Mouse (Mus musculus) heart, embryonic 13.5 days (tissue): Measurements from ENCODE around the gene Ninj2. TPM values are rescaled to one million over a fixed set of nuclear protein-coding genes. Genes with fewer than 3 reads are reported as not detected.

Source experiments
- ATAC-seq: fragments of 200-750 bp; cut with Nextera tagmentation; 2 replicates; pipeline ENCODE4 v1.8.0; 2017; ENCODE audit warnings: moderate TSS enrichment; ENCODE audit not compliant: insufficient number of reproducible peaks, low FRiP score, low TSS enrichment; ENCODE audit errors: extremely low read depth
- H3K27ac ChIP-seq: fragments of 300-500 bp; sonication (generic); replicated peaks from 2 replicates; pipeline ENCODE4 v1.5.1; 2015; ENCODE audit warnings: moderate library complexity, mild to moderate bottlenecking, inconsistent platforms
- H3K27me3 ChIP-seq: fragments of 300-500 bp; sonication (generic); replicated peaks from 2 replicates; pipeline ENCODE4 v1.6.1; 2015; ENCODE audit warnings: mild to moderate bottlenecking, inconsistent platforms
- H3K36me3 ChIP-seq: fragments of 300-500 bp; sonication (generic); 2 replicates; pipeline ENCODE4 v1.6.1; 2015; ENCODE audit warnings: mild to moderate bottlenecking, inconsistent platforms
- H3K4me1 ChIP-seq: fragments of 300-500 bp; sonication (generic); 2 replicates; pipeline ENCODE4 v1.6.1; 2015; ENCODE audit warnings: inconsistent platforms
- H3K4me2 ChIP-seq: fragments of 300-500 bp; sonication (generic); 2 replicates; pipeline ENCODE4 v1.6.1; 2015; ENCODE audit warnings: inconsistent platforms, mild to moderate bottlenecking, moderate library complexity
- H3K4me3 ChIP-seq: fragments of 300-500 bp; sonication (generic); 2 replicates; pipeline ENCODE4 v1.5.1; 2015; ENCODE audit warnings: moderate library complexity, mild to moderate bottlenecking, inconsistent platforms
- H3K9ac ChIP-seq: fragments of 300-500 bp; sonication (generic); 2 replicates; pipeline ENCODE4 v1.6.1; 2015; ENCODE audit warnings: inconsistent platforms, mild to moderate bottlenecking, moderate library complexity
- H3K9me3 ChIP-seq: fragments of 300-500 bp; sonication (generic); 2 replicates; pipeline ENCODE4 v1.6.1; 2016; ENCODE audit warnings: inconsistent platforms
- WGBS: fragments of 180-500 bp; shearing (Covaris S2); methylation state at CpG from one replicate; pipeline ENCODE4 v1.1.7; 2015; ENCODE audit warnings: mixed read lengths; 5-methylcytosine and 5-hydroxymethylcytosine counted together
- polyA plus RNA-seq: library from polyadenylated mRNA; unstranded; fragments of >200 nt; fragmentation: Nextera tagmentation; extraction: Ambion mirVana; gene quantifications from 2 replicates; pipeline ENCODE4 v1.2.1, GENCODE M21; 2015

Gene Ninj2
- polyA plus RNA-seq, 1 experiment from 2014 or later = not detected

GRCm38 (mm10) chr6:120179756-120180206, 86.6 kb downstream of the Ninj2 start:
- H3K36me3 ChIP-seq = no peaks in the 10 kb centered on the region
- WGBS = 41% methylated on average over 7 of the region's 8 CpGs
- no peak overlapping the region for H3K9ac ChIP-seq
- H3K4me1 ChIP-seq = peaks cover 60% of the 10 kb centered on the region
- peak overlapping the region; percentile 25 for H3K27ac ChIP-seq
- no peak for ATAC-seq
- no peaks in the 10 kb centered on the region for H3K27me3 ChIP-seq
- no peak overlapping the region for H3K4me3 ChIP-seq
- no peaks in the 10 kb centered on the region for H3K9me3 ChIP-seq
- no peak overlapping the region for H3K4me2 ChIP-seq

GRCm38 (mm10) chr6:120180492-120180891, 87.3 kb downstream of the Ninj2 start:
- H3K36me3 ChIP-seq = no peaks in the 10 kb centered on the region
- no peak overlapping the region for H3K9ac ChIP-seq
- WGBS = 75% methylated on average over 4 of the region's 4 CpGs
- no peaks in the 10 kb centered on the region for H3K9me3 ChIP-seq
- no peak overlapping the region for H3K4me3 ChIP-seq
- peaks cover 55% of the 10 kb centered on the region for H3K4me1 ChIP-seq
- ATAC-seq = no peak
- no peaks in the 10 kb centered on the region for H3K27me3 ChIP-seq
- peak overlapping the region; percentile 25 for H3K27ac ChIP-seq
- H3K4me2 ChIP-seq = no peak overlapping the region

- H3K27ac ChIP-seq = peak overlapping the region; percentile 41; the same call in 1 of the 2 replicates
- peak; percentile 45; the same call in 1 of the 2 replicates for ATAC-seq
- H3K36me3 ChIP-seq = no peaks in the 10 kb centered on the region
- no peak overlapping the region for H3K9ac ChIP-seq
- H3K27me3 ChIP-seq = no peaks in the 10 kb centered on the region
- H3K9me3 ChIP-seq = no peaks in the 10 kb centered on the region
- no peak overlapping the region for H3K4me2 ChIP-seq
- H3K4me3 ChIP-seq = no peak overlapping the region
- 49% methylated on average over 5 of the region's 5 CpGs for WGBS
- H3K4me1 ChIP-seq = peaks cover 58% of the 10 kb centered on the region
Observed at GRCm38 (mm10) chr6:120182160-120182559, 89.0 kb downstream of the Ninj2 start.

GRCm38 (mm10) chr6:120183771-120184170, 90.6 kb downstream of the Ninj2 start:
- H3K9ac ChIP-seq = no peak overlapping the region
- WGBS = 67% methylated on average over 4 of the region's 4 CpGs
- ATAC-seq = no peak
- no peaks in the 10 kb centered on the region for H3K27me3 ChIP-seq
- H3K36me3 ChIP-seq = no peaks in the 10 kb centered on the region
- H3K9me3 ChIP-seq = no peaks in the 10 kb centered on the region
- H3K4me1 ChIP-seq = peaks cover 67% of the 10 kb centered on the region
- H3K4me3 ChIP-seq = no peak overlapping the region
- peak overlapping the region; percentile 20; the same call in 1 of the 2 replicates for H3K27ac ChIP-seq
- H3K4me2 ChIP-seq = no peak overlapping the region

- H3K9ac ChIP-seq = 0 out of 2 replicates have a peak overlapping the region, but pooled peaks have one; percentile 21
- peaks cover 59% of the 10 kb centered on the region for H3K4me1 ChIP-seq
- no peaks in the 10 kb centered on the region for H3K27me3 ChIP-seq
- no peak overlapping the region for H3K4me2 ChIP-seq
- peak overlapping the region; percentile 55 for H3K27ac ChIP-seq
- 83% methylated on average over 12 of the region's 12 CpGs for WGBS
- no peaks in the 10 kb centered on the region for H3K9me3 ChIP-seq
- no peak for ATAC-seq
- H3K36me3 ChIP-seq = no peaks in the 10 kb centered on the region
- H3K4me3 ChIP-seq = no peak overlapping the region
Observed at GRCm38 (mm10) chr6:120185012-120185730, 92.0 kb downstream of the Ninj2 start.

GRCm38 (mm10) chr6:120185756-120186155, 92.6 kb downstream of the Ninj2 start:
- no peak overlapping the region for H3K4me2 ChIP-seq
- H3K27me3 ChIP-seq = no peaks in the 10 kb centered on the region
- no peaks in the 10 kb centered on the region for H3K36me3 ChIP-seq
- H3K4me3 ChIP-seq = no peak overlapping the region
- 47% methylated on average over 7 of the region's 7 CpGs for WGBS
- H3K4me1 ChIP-seq = peaks cover 59% of the 10 kb centered on the region
- H3K9me3 ChIP-seq = no peaks in the 10 kb centered on the region
- peak overlapping the region; percentile 55 for H3K27ac ChIP-seq
- 0 out of 2 replicates have a peak overlapping the region, but pooled peaks have one; percentile 21 for H3K9ac ChIP-seq
- no peak for ATAC-seq

GRCm38 (mm10) chr6:120186594-120186993, 93.4 kb downstream of the Ninj2 start:
- no peak overlapping the region for H3K27ac ChIP-seq

GRCm38 (mm10) chr6:120187587-120188176, 94.5 kb downstream of the Ninj2 start:
- no peak for ATAC-seq
- Histone ChIP-seq H3K27me3 (no peaks in the 10 kb centered on the region), H3K27ac (no peak overlapping the region), H3K9me3 (no peaks in the 10 kb centered on the region), H3K9ac (peak overlapping the region; percentile 67), H3K36me3 (no peaks in the 10 kb centered on the region), H3K4me1 (peaks cover 68% of the 10 kb centered on the region), H3K4me2 (peak overlapping the region; percentile 60), H3K4me3 (peak overlapping the region; percentile 24)
- 33% methylated on average over 18 of the region's 18 CpGs for WGBS

More at GRCm38 (mm10) chr6:120186594-120186993, 93.4 kb downstream of the Ninj2 start:
- Histone ChIP-seq H3K4me3 (no peak overlapping the region), H3K36me3 (no peaks in the 10 kb centered on the region), H3K9ac (no peak overlapping the region; the same call in 1 of the 2 replicates), H3K4me2 (no peak overlapping the region), H3K4me1 (peaks cover 64% of the 10 kb centered on the region), H3K9me3 (no peaks in the 10 kb centered on the region), H3K27me3 (no peaks in the 10 kb centered on the region)
- 38% methylated on average over 3 of the region's 3 CpGs for WGBS
- no peak for ATAC-seq

- no peak; the same call in 1 of the 2 replicates for ATAC-seq
- H3K36me3 ChIP-seq = no peaks in the 10 kb centered on the region
- H3K4me1 ChIP-seq = peaks cover 74% of the 10 kb centered on the region
- peak overlapping the region; percentile 22 for H3K4me3 ChIP-seq
- no peak overlapping the region for H3K27ac ChIP-seq
- 35% methylated on average over 24 of the region's 24 CpGs for WGBS
- H3K9me3 ChIP-seq = no peaks in the 10 kb centered on the region
- no peaks in the 10 kb centered on the region for H3K27me3 ChIP-seq
- peak overlapping the region; percentile 60 for H3K4me2 ChIP-seq
- peak overlapping the region; percentile 67 for H3K9ac ChIP-seq
Observed at GRCm38 (mm10) chr6:120188376-120189235, 95.5 kb downstream of the Ninj2 start.

- Histone ChIP-seq H3K4me3 (no peak overlapping the region), H3K9ac (no peak overlapping the region), H3K4me2 (no peak overlapping the region), H3K27ac (no peak overlapping the region), H3K36me3 (no peaks in the 10 kb centered on the region), H3K4me1 (peaks cover 68% of the 10 kb centered on the region), H3K9me3 (no peaks in the 10 kb centered on the region), H3K27me3 (no peaks in the 10 kb centered on the region)
- 83% methylated on average over 5 of the region's 5 CpGs for WGBS
- no peak for ATAC-seq
Observed at GRCm38 (mm10) chr6:120189287-120189686, 96.1 kb downstream of the Ninj2 start.

- Histone ChIP-seq H3K9me3 (no peaks in the 10 kb centered on the region), H3K4me2 (no peak overlapping the region), H3K27me3 (no peaks in the 10 kb centered on the region; the same call in 1 of the 2 replicates), H3K27ac (peak overlapping the region; percentile 18), H3K4me3 (no peak overlapping the region), H3K36me3 (no peaks in the 10 kb centered on the region), H3K9ac (no peak overlapping the region), H3K4me1 (peaks cover 70% of the 10 kb centered on the region)
- ATAC-seq = no peak
- 89% methylated on average over 4 of the region's 4 CpGs for whole genome bisulfite sequencing
Observed at GRCm38 (mm10) chr6:120190365-120190764, 97.2 kb downstream of the Ninj2 start.
